Mouse (Mus musculus) erythroblast, embryonic 14.5 days (primary cell): ENCODE data around the gene Tmtc4.

Experiments used
- GATA1 ChIP-seq: IDR thresholded peaks from 2 replicates; pipeline ENCODE4 v1.6.1; 2012; ENCODE audit warnings: low read length, inconsistent platforms, mixed read lengths
- TAL1 ChIP-seq: IDR thresholded peaks from 3 replicates; pipeline ENCODE4 v1.6.1; 2012; ENCODE audit warnings: low read length, inconsistent platforms, mixed read lengths

- TF ChIP-seq GATA1 (no peak), TAL1 (no peak)
Observed at GRCm38 (mm10) chr14:123009108-123010018, 25.5 kb upstream of the Tmtc4 start.
